Mouse (Mus musculus): ENCODE data around the gene Metrnl. TPM values are rescaled to one million over a fixed set of nuclear protein-coding genes. Genes with fewer than 3 reads are reported as not detected.

Metrnl gene
- total RNA-seq, 4 experiments from 2014 or later = 11.9 to 13.1 (median 12.9) TPM

DNA sequence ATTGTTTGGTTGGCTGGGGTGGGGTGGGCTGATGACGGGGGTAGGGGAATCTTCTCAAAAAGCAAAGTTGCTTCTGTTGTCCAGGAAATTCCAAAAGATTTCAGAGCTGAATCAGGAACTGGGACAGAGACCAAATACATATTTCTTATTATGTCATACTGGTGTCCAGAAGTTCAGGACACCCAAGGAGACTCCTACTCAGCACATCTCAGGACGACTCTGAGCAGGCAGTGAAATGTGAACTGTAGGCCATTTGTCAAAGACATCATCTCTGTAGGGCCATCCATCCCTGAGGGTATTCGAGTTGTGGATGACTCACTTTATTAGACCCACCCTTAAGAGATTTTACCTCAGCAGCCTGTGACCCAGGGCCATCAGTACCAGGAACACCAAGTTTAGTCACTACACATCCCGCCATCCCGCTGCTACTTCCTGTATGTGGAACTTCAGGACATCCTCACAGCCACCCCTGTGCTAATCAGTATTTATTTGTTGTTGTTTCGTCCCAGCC, 15.8 kb upstream of the Metrnl start:
- DNase-seq (ENCODE audit: low spot score in 2 of 2) = no peak

DNA sequence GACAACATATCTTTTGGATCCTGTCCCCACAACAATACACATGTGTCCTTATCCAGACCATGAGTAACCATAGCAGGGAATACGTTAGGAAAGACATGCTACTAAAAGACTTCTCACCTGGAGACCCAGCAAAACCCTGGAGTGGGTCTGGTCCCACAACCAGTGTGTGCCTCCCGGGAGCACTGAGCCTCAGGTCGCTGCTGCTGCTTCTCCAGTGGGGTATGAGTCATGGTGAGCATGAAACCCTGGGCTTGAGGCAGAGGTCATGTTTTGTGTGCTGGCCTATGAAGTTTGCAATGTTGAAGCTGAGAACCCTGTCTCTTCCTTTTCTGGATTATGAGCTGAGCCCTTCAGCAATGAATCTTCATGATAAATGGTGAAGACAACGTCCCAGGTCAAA, 15.3 kb upstream of the Metrnl start:
- no peak for DNase-seq (ENCODE audit: low spot score in 2 of 2)

DNA sequence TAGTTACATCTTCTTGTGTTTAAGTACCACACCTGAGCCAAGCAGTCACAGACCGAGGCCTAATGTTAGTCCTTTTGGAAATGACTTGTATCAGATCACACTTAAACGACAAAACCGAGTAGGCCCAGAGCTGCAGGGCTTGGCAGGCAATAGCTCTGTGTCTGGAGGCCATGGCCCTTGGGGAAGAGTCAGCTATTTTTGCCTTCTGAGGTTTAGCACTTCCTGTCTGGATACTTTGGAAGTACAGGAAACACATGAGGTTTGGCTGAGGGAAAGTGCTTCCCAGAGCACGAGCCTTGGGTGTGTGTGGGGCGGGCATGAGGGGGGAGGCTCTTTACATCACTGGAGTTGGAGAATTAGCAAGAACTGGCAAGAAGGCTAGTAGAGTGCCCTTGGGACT, 14.7 kb upstream of the Metrnl start:
- no peak for DNase-seq (ENCODE audit: low spot score in 2 of 2)

DNA sequence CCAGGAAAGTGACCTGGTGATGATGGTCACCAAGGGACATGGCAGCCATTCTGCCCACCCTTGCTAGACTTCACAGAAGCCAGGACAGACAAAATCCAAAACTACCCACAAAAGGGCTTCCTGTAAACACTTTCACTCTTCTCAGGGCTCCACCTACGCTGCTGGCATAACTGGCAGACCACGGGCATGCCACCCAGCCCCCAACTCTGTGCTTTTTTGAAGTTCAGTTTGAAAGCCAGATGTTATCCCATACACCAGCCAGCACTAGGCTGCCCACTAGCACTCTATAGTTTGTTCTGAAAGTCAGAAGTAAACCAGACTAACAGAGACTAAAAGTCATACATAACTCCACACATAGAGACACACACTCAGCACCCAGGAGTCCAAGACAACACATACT, 13.3 kb upstream of the Metrnl start:
- DNase-seq (ENCODE audit: low spot score in 2 of 2) = no peak

DNA sequence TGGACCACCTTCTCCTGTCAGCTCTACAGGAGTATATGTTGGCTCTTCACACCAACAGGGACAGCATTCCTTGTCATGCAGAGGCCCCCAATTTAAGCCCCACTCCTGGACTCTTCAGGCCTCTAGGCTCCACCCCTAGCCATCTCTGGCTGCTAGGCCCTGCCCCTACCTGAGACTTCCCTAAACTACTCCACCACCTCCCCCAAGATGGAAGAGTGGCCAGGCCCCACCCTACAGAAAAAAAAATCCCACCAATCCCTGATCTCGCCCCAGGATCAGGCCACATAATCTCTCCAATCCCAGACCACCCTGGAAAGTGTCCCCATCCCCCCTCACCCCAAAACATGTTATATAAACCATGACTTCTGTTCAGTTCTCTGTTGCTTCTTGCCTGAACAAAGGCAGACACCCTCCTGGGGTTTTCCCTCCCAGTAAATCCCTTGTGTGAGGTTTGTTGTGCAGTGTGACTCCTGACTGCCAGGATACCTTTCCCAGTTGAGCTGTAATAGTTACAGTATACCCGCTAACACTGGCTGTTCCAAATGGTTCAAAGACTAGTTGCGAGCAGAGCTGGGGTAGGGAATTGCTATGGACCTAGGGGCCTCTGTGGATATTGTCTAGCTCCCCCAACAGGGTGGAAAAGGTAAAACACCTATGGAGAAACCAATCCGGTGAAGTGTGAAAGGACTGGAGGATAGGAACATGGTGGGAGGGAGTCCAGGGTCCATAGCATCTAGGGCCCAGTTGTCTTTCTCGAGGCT, 5.9 kb upstream of the Metrnl start:
- no peak for DNase-seq (ENCODE audit: low spot score in 2 of 2)

DNA sequence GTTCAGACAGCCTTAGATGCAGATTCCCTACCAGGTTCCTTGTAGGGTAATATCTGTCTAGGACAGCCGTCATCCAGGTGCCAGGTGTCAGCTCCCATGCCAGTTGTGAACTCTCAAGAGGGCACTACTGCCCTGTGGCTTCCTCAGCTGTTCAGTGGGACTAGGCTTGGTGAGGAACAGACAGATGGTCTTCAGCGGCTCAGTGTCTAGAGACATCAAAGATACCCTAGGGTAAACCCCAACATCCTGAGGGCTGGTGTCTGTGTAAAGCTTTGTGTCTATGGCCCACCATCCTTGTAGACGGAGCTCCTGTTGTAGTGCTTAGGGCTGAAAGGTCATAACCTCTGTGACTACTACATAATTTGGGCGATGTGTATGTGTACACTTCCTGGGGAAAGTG, 4.1 kb upstream of the Metrnl start:
- no peak for DNase-seq (ENCODE audit: low spot score in 2 of 2)

DNA sequence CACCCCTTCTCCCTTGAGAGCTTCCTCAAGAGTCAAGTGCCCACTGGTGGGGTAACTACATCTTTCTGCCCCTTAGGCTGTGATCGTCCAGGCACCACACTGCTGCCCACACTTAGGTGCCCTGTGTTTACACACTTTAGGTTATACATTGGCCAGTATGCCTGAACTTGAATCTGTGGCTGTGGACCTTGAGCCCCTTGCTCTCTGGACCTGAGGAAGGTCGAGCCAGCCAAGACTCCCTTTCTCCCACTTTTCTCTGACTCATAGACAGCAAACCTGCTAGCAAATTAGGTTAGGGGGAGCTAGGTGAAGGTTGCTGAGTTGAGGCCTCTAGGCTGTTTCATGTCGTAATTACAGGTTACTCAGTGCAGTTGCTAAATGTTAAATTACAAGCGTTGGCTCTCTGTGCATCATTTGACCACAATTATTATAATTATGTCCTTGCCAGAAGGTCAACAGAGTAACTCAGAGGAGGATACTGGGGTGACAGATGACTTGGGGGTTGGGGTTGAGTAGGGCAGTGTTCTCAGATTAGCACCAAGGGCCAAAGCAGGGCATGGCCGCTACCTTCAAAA, 2.9 kb upstream of the Metrnl start:
- DNase-seq (ENCODE audit: low spot score in 2 of 2) = no peak

DNA sequence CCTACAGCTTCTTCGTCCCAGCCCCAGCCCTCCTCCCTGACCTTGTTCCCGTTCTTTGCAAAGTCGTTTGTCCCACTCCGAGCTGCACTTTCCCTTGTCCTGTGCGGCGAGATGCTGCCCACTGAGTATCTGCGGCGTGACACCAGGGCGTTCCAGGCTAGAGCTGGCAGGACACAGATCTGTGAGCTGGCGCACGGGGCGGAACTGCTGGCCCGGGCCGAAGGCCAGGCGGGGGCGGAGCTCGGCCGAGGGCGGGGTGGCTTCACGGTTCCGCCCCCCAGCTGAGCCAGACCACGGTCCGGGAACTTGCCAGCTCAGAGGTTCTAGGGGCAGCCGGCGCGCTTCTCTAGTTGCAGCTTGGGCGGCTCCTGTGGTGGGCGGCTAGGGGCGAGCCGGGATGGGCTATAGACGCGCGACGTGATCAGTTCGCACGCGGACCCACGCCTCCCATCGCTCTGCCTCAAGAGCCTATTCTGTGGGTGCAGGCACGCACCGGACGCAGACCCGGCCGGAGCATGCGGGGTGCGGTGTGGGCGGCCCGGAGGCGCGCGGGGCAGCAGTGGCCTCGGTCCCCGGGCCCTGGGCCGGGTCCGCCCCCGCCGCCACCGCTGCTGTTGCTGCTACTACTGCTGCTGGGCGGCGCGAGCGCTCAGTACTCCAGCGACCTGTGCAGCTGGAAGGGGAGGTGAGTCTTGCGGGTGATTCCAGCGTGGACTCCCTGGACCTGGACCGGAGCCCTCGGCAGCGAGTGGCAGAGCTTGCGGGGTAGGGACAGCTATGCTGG, 959 bp downstream of the Metrnl start:
- DNase-seq (ENCODE audit: low spot score in 2 of 2) = peak; percentile 65 to 67

DNA sequence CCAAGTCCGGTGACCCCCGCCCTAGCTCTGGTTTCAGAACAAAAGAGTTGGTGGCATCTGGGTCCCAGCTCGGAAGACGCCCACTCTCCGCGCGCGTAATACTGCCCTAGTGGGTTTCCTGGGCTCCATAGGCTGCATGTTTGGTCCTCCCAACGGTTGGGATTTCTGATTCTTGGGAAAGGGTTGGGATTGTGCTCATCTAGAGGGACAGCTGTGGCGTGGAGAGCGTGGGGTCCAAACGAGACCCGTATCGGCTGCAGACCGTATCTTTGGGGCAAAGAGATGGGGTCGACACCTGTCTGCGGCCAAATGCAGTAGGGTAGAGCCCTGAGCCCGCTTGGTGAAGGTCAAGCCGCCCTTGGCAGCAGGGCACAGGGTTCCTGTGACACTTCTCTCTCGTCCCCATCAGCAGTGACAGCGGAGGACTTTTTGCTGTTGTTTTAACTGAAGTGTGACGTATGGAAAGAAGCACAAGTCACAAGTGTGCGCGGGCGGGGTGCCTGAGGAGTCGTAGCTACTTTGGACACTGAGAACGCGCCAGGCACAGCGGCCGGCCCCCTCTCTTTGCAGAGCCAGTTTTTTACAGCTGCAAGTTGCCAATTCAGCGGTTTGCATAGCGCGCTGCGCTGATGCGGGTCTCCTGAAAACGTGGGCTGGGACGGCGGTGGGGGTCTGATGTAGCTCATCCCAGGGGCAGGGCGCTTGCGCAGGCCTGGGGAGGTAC, 1.7 kb downstream of the Metrnl start:
- DNase-seq (ENCODE audit: low spot score in 2 of 2) = peak; percentile 31 to 67

DNA sequence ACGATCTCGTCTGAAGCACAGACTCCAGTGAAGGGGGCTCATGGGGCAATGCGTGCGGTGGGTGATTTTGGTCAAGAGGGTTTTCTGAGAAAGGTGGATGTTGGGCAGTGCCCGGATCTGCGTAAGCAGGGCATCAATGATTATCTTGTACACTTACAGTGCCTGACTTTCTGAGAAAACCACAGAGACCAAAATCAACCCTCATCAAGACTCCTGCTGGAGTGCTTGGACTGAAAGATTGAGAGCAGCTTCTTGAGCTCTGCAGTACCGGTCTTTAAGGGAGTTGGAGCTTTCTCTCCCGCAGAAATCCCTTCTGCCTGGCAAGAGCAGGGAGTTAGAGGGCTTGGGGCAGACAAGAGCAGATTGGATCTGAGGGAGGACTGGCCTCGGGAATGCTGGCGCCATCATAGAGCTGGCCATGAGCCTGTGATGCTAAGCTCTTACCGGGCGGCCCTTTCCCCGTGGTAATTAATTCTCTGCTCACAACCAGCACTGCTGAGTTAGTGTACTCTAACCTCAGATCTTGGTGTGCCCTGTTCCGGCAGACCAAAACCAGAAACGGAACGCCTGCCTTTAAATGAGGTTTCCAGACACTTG, 2.4 kb downstream of the Metrnl start:
- peak in 1 of 2 experiments; percentile 12 for DNase-seq (ENCODE audit: low spot score in 2 of 2)

DNA sequence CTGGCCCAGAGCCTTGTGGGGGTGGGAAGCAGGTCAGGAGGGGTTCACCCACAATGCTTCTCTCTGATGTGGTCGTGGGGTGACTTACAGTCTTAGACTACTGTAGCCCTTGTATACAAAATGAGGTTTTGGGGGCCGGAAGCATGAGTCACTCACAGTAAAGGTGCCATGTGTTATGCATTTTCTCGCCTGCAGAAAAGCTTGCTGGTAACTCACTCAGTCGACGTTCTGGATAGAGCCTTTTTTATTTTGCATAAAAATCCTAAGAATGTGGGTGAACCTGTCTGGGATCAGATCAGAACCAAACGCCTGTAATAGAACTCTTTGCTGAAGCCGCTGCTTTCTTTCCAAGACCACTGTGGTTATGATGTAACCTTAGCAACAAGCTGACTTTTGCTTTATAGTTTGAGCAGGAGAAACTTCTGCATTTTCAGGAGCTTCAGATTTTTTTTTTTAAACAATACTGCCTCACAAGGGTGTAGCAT, 5.2 kb downstream of the Metrnl start:
- DNase-seq (ENCODE audit: low spot score in 2 of 2) = no peak

DNA sequence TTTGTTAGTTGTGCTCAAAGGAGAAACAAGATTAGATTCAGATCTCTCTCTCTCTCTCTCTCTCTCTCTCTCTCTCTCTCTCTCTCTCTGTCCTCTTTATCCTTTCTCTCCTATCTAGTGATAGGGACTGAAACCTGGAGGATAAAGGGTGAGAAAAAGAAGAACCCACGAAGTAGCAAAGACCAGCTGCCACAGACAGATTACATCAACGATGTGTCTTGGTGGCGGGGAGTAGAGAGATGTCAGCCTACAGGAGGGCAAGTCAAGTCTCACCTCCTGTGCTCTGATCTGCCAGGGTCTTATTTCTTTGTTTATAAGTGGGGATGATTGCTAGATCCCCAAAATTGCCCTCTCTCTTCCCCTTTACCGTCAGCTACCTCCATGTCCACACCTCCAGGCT, 7.9 kb downstream of the Metrnl start:
- DNase-seq (ENCODE audit: low spot score in 2 of 2) = no peak

DNA sequence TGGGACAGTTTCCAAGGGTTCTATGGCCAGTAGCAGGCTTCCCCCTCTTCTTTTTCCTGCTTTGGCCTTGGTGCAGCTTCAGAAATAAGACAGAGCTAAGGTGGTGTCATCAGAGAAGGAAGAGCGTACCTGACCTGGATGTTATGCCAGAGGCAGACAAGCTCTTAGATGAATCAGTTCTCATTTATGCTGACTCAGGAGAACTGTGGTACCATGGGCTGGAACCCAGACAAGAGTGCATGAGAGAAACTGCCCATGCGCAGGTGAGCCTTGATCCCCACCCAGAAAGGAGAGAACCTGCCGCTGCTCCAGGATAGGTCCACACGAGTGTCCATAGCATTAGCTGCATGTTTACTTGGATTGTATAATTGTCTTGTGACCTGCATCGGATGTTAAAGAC, 8.9 kb downstream of the Metrnl start:
- no peak for DNase-seq (ENCODE audit: low spot score in 2 of 2)

DNA sequence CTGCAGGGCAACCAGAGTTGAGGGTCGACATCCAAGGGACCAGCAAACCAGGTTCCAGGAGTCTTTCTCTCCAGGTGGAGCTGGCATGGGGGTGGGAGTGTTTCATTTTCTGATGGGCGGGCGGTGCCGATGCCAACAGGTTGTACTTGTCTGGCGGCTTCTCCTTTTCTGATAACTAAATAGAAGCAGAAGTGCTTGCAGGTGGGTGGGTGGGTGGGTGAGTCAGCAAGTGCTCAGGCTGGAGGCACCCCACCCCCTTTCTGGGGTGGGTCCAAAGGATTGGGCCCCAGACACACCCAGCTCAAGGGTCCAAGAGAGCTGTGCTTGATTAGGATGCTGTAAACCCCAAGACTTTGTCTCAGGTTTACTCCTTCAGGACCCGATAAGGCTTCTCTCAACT, 11.6 kb downstream of the Metrnl start:
- DNase-seq (ENCODE audit: low spot score in 2 of 2) = no peak

DNA sequence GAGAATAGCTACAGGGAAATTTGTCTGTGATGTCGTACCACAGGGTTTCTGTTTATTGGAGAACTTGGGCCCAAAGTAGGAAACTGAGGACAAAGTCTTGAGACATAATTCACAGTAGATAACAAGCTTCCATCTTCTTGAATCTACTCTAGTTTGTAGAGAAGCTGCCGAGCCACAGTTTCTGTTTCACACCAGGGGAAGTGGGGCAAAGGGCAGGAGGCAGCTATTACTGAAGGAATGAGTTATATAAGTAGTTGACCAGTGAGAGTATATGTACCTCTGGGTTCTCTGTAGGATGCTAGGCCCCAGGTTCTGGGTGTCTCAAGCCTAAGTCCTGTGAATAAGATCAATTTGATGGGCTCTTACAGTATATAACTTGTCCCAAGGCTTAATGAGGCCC, 12.2 kb downstream of the Metrnl start:
- no peak for DNase-seq (ENCODE audit: low spot score in 2 of 2)

DNA sequence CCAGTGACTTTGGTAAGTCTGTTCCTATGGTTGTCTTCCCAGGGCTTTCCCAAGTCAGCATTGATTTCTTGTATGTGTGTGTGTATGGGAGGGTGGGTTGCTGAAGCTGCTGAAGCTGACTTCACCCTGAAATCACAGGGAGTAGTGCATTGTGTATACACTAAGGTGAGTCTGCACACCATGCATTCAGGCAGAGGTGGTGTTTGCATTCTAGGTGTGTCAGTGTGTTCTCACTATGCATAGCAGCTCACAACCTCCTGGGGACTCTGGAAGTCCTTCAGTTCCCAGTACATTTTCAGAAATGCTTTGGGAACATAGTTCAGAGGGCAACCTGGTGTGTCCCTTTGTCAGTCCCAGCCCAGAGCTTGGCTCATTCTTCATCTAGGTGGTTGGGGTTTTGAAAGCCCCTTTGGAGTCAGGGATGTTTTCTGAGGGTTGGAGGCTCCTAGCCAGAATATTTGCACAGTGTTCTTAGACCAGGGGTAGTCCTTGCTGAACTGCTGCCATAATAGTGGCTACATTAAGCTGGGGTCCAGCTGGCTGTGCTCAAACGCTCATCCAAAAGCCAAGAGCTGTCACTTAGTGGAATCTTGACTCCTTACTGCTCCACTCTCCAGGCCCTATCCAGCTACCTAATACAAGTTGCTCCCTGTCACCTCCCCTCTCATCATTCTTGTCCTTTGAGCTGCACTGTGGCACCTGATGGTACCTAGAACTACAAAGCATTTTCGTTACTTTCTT, 13.6 kb downstream of the Metrnl start:
- DNase-seq (ENCODE audit: low spot score in 2 of 2) = no peak

DNA sequence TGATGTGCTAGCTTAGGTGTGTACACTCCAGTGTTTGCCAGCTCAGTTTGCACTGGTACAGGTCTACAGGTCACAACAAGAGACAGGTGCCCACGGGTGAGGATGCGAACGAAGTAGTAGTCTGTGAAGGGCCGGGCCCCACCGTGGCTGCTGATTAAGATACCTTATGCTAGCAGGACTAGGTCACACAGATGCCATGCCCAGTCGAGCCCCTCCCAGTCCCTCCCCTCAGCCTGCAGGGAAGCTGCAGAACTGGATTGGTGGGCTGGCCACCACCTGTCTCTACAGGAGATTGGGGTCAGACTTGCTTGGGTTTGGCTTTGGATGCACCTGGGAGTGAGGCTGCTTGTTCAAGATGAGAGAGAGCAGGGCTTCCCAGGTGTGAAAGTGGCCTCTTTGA, 16.4 kb downstream of the Metrnl start:
- DNase-seq (ENCODE audit: low spot score in 2 of 2) = no peak

DNA sequence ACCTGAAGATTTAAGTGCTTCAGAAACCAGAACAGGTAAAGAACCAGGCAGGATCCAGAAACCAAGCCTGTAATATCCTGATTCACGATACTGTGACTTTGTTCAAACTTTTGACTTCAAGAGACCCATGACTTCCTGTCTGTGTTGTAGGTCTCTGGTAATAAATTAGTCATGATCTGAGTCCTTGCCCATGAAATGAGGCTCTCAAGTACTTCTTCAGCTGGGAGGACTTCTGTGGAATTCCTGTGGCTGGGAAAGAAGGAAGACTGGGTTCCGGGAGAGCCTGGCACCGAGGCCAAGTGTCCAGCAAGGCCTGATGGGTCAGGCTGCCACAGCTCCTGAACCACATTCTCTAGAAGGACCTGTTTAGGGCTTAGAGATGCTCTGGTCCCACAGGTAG, 19.4 kb downstream of the Metrnl start:
- DNase-seq (ENCODE audit: low spot score in 2 of 2) = no peak

DNA sequence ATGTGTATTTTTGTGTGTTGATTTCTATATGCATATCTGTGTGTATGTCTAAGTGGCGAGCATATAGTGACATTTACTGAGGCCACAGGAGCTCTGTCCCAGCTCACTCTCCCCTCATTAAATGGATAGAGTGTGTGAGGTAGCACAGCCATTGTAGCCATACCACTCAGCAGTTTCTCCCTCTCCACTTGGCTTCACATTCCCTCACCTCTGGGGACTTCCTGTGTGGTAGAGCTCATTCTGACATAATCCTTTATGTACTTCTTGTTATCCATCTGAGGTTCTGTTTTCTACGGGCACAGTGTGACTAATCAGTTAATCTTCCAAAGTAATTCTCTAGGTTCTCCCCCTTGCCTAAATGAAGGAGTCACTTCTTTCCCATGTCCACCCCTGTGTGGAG, 21.1 kb downstream of the Metrnl start:
- DNase-seq (ENCODE audit: low spot score in 2 of 2) = no peak

DNA sequence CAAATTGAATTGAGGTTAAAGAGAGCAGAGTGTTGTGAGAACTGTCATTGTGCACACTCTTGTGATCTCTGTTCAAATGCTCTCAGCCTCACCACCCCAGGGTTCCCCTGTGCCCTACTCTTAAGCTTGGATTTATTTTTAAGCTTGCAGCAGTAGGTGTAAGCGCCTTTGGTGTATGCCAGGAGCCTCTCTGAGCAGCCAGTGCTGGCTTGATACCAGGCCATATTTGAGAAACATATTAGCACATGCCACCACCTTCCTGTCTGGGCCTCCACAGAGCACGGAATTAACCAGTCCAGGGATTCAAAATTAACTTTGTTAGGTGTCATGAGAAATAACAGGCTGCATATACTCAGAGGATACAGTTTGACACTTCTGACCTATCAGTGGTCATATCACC, 25.3 kb downstream of the Metrnl start:
- DNase-seq (ENCODE audit: low spot score in 2 of 2) = no peak
